Mouse (Mus musculus) monocyte, adult 2 months (primary cell): ENCODE data around the gene Letm1.

Source experiments
- DNase-seq, 2 experiments: peaks; one replicate each; pipeline ENCODE4 v3.0.0; 2022; ENCODE audit warnings: low spot score in 2 of 2, low read depth in 1 of 2

Gene Letm1

DNA sequence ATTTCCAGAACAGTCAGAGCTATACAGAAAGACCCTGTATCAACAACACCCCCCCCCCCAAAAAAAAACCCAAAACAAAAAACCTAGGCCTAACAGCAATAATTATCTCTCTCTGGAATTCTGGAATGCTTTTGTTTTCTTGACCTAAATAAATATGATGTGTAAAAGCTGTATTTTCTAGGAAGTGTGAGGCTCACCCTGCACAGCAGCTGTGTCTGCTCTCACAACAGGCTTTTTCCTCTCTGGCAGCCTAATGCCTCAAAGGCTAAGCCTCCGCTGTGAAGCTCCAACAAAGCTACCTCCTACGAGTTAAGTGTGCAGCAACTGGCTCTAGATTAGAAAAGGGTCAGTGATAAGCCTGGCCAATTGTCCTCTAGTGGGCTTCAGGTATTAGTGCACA lies 73.6 kb downstream of the Letm1 start:
- no peak for DNase-seq

DNA sequence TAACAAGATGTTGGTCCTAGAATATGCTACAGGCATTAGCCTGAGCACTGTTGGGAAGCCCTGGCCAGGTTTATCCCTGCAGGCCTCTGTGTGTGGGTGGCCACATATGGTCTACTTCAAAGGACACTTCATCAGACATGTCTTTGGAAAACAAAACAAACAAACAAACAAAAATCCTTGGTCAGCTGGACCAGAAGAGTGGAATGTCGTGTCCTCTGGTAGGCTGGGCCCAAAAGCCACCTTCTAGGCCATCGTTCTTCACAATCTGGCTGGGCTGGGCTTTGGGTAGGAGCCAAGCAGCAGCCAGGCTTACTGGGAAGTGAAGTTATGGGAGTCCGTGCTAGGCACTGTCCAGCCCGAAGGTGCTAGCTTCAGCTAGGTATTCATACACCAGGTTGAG lies 75.5 kb downstream of the Letm1 start:
- DNase-seq: no peak

DNA sequence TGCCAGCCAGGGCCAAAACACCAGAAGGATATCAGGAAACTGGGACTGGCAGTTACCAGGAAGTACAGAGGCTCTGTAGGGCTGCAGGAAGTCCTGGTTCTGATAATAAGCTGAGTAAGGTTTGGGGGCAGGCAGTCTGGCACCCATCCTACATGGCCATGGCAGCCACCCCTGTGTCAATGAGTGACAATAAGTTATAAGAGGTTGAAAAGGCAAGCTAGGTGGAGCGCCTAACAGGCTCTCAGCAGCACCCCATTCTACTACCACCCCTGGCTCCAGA lies 76.3 kb downstream of the Letm1 start:
- no peak for DNase-seq

DNA sequence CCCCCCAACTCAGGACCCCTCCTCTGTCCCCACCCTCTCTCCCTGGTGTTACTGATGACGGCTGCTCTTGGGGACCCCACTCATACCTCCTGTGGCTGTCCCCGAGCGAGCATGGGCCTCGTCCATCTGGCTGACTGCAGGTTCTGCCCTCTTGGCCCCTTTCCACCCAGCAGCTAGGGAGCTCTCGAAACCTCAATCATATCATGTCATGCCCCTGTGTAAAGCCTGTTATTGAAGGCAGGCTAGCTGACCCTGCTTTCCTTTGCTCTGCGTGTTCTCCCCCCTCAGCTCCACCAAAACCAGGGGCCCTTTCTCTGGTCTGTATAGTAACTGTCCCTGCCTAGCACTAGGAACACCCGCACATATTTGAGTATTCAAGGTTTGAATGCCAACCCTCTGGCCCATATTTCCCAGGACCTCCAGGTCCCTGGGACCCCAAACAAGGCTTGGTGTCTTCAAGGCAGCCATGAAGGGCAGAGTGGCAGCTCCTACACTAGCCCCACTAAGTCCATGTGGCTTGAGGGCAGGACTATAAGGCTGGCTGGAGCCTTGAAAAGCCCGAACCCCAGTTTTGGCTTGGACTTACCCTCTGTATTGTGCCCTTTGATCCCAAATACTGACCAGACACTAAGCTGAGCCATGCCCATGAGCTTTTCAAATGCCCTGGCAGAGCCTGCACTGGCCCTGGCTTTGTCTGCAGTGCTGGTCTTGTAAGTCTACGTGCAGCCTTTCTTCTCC lies 76.8 kb downstream of the Letm1 start:
- DNase-seq: no peak

DNA sequence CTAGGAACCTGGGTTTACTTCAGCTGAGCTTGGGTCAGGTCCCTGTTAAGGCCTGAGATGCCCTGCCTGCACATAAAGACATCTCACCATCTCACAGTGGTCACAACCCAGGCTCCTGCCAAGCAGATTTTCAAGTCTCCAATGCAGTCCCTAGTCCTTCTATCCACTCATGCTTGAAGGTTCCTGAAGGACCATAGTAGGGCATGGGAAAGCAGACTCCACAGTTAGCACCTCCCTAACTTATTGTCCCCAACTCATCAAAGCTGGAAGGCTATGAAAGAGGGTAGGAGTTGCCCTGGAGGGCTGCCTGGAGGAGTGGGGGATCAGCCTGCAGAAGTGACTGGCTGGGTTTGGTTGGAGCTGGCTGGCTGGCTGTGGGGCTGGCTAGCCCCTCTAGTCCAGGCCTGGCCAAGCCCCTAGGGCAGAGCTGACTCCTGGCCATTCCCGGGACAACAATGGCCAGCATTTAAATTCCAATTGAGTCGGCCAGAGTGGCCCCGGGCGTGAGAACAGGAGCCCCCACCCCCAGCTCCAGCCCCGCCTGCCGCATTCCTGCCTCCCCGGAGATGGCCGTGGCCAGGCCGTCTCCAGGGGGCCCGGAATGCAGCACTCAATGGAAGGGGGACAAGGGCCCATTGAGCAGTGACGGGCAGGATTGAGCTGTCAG lies 77.5 kb downstream of the Letm1 start:
- no peak for DNase-seq

DNA sequence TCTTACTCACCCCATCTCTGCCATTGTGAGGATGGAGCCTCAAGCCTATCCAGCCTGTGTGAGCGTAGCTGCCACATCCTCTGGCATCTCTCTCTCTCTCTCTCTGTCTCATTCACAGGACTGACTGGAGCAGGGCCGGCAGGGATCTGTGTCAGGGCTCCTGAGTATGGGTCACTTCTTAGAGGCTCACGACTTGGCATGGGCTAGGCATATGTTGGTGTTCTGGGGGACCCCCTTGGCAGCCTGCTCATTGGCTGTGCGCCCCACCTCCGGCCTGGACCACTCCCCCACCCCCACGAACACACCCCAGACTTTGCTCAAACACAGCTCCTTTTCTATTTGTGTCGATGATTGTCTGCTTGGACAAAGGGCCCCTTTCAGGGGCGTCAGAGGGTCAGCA lies 78.6 kb downstream of the Letm1 start:
- DNase-seq: no peak

DNA sequence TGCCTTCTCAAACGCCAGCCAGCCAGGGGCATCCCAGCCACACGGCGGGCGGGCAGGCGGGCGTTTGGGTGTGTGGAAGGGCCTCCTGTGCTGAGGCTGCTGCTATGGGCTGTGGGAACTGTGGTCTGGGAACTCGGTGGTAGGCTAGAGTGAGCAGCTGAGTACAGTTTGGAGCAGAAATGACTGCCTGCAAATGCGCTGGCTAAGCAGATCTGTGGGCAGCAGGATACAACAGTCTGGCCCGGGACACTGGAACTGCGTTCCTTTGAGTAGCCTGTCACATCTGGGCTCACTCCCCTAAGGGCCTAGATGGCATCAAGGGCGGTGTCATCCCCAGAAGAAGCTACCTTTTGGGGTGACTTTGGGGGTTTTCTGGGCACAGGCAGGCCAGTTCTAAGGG lies 80.8 kb downstream of the Letm1 start:
- no peak for DNase-seq

DNA sequence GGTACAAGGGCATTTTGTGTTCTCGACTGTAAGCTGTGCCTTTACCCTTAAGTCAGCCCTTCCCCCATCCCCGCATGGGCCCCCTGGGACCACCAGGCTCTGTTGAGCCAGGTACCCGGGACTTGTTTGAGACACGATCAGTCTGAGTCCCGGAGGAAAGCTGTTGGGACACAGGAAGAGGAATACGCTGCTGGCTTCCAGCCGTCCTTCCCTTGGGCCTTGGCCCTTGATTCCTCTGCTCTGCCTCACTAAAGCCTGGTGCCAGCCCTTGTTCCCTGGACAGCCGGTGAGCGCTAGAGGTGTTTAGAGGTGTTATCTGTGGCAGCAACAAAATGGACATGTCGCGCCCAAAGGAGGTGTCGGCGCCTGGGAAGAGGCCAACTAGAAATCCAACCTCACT lies 82.6 kb downstream of the Letm1 start:
- no peak for DNase-seq

DNA sequence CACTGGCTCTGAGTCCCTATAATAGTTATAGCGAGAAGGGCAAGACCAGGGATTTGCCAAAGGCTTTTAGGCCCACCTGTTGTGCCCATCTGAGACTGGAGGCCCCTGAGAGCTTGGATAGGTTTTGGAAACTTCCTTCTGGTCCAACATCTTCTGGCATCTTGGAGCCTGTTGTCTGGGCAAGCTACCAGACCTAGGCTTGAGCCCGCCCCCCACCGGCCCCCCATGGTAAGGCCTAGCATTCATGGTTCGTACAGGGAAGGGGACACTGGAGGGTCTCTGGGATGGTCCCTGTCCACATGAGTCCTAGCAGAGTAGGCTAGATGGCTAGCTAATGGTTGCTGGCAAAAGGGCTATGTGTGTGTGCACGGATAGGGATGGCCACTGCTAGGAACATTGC lies 83.9 kb downstream of the Letm1 start:
- DNase-seq: no peak

DNA sequence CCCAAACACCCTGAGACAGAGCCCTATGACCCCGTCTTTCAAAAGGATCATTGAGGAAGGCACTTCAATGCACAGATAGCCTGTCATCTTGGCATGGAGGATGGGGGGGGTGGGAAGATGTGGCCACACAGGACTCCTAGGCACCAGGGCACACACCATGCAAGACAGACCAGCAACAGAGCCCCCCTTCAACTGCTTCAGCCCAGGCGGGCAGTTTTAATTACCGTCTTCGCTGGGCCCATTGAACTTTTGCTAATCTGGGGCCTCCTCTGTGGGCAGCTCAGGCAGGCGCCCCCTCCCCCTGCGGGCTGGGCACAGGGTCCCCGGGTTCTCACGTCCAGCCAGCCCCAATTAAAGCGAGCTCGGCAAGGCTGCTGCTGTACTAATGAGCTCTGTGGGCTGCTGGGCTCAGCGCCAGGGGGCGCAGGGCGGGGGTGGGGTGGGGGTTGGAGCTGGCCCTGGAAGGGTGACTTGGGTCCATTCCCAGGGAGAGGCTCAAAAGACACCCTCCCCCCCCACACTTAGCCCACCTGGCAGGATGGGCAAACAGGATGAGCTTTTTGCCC lies 84.6 kb downstream of the Letm1 start:
- no peak for DNase-seq

DNA sequence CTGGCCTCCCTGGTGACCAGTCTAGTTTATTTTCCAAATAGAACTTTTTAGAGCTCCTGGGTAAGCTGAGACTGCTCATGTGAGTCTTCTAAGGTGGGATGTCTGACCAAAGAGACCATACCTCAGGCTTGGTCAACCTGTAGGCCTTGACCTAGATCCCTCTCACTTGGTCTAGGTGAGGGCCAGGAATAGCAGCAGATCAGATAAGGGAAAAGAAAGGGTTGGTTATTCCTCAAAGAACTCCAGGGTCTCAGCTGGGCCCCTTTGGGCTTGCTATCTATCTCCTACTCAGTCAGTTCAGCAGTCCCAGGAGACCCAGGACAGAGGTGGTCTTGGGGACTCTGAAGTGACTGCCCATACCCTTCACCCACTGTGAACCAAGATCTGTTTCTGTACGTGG lies 85.1 kb downstream of the Letm1 start:
- no peak for DNase-seq

DNA sequence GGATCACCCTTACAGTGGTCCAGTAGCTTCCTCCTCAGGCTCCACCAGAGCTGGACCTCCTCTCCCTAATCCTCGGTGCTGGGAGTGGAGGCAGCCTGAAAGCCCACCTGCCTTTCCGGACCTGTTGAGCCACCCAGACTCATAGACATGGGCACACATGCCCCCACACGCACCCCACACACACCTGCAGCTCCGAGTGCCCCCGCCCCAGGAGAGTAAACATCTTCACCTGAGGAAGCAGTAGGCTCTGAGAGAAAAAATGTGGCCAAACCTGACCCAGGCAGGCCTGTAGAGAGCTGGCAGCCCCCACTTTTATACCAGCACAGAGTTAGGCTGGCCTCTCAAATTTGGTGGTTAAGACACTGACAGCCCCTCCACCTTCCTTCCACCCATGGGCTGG lies 86.2 kb downstream of the Letm1 start:
- DNase-seq: no peak

DNA sequence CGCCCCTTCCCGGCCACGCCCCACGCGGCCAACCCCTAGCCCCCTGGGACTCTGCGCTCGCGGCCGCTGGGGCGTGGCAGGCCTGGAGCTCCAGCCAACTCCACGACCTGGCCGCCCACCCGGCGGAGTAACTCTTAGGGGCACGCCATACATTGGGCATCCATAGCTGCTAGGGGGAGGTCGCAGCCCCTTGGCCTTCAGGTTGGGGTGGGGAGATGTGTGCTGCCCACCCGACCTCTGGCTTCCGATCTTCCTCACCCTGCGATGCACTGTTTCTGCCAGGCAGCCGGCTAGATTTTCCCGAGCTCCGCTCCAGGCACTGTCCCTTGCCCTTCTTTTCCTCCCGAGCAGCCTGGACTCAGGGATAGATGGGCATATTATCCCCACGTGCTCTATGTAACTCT lies 86.9 kb downstream of the Letm1 start:
- DNase-seq: no peak

DNA sequence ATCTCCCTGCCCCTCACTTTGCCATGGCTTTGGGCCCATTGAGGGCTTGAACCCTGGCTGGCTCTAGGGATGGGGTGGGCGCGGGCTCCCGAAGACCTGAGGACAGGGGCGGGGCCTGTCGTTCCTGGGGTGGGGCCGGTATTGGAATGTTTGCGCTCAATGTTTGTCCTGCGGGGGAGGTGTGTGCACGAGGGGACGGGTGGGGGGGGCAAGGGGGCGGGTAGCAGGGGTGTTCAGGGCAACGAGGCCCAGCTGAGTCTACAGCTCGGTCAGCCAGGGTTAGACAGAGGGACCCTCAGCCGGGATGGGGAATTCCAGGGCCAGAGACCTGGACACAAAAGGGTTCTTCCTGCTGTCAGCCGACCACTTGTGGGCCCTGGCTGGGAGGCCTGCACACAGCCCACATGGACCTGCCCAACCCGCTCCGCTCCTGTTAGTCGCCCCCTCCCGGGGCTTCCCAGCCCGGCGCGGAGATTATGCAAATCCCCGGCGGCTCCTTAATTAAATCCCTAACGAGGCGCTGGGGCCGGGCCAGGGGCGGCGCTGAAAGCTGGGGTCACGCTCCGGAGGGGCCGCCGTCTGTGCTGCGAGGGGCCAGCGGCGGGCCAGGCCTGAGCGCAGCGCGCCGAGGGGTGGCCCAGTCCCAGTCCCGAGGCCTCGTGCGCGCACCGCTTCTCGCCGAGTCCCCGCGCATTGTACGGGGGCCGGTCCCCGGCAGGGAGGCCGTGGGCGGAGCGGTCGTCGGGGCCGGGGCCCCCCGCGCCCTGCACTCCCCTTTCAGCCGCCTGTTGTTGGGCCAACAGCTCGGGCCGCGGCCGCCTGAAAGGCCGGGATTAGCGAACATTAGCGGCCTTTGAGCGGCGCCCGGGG lies 87.5 kb downstream of the Letm1 start:
- DNase-seq: no peak

DNA sequence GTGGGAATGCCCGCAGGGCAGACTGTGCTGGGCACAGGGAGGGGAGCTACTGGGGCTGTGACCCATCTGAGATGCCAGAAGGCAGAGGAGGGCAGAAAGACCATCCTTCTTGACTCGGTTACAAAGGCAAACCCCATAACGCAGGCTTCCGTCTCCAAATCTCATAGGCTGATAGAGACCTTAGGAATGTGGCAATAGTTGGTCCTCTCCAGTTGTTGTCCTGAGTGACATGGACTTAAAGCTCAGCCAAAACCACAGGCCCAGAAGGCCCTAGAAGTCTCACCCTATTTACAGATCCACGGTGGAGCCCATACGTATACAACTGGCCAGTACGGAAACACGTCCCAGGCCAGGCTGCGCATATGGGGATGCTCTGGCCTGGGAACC lies 88.2 kb downstream of the Letm1 start:
- DNase-seq: no peak

DNA sequence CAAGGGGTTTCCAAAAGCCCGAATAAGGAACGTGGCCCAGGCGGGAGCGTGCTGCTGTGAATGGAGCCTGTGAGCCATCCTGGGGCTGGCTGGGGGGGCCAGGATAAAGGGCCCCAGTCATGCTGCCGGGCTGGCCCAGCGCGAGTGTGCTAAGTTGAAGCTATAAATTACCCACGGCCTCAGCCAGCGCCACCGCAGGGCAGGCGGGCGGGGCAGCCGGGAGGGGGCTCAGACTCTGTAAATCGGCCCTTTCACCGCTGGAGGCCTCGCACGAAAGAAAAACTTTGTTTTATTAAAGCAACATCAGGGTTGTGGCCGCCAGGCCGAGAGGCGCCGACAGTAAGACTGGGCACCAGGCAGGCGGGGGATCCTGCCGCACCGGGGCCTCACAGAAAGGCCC lies 90.2 kb downstream of the Letm1 start:
- no peak for DNase-seq

DNA sequence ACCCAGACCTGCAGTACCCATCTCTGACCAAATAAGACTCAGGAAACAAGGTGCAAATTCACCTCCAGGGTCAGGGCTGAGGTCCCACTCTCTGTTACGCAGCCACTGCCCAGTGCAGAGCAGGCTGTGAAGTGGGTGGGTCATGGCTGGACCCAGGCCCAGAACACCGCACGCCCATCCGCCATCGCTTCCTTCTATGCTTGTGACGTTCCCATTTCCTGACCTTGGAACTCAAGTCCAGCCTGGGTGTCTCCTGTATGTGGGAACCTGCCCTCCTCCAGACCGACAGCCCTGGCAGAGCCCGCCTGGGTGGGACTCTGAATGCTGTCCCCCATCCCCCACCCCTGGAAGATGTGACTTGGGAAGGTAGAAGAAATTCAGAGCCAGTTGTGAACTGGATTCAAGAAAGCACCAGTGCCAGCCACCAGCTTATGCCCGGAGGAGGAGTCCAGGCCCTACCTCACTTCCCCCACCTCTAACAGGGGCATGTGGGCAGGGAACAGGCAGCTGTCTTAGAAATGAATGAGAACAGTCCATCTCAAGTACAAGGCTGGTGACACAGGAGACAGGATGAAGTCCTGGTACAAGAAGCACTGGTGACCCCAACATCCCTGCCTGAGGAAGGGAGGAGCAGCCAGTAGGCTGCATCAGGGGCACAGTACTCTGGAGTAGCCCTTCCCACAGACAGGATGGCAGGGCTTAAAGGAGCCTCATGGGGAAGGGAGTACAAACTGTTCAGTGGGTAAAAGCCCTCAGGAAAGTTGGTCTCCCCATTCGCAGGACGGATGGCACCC lies 92.6 kb downstream of the Letm1 start:
- no peak for DNase-seq
